ENCODE assay signal across 8 mouse cellular contexts in genomic region chr3:14887134-14887666, GRCm38 (mm10). TPM values are rescaled to one million over a fixed set of nuclear protein-coding genes. Genes with fewer than 3 reads are reported as not detected.
DNase-seq lines count a peak whose midpoint lies in the region; ATAC-seq lines count a peak whose summit lies in the region.

No protein-coding gene starts in this region.

- ATAC-seq in kidney, embryonic 15.5 days (replicated peaks; ENCODE audit: low FRiP score): no peak
- no peak for ATAC-seq in hindbrain, embryonic 12.5 days (ENCODE audit: low FRiP score)
- no peak for ATAC-seq in midbrain, embryonic 13.5 days

- no peak for DNase-seq in kidney, adult 18-20 months
- peak; percentile 52 for DNase-seq in Muller cell, postnatal 12 days (ENCODE audit: inconsistent ontology term)
- no peak for DNase-seq in left cerebral cortex, adult 8-10 months (ENCODE audit: low spot score in 2 of 2)
- no peak for DNase-seq in embryo, embryonic 10.5 days (ENCODE audit: low spot score)
- no peak for DNase-seq in gastrocnemius, postnatal 14 days

- peaks cover 13% of the 10 kb centered on the region for H3K4me1 ChIP-seq in kidney, embryonic 15.5 days
- no peaks in the 10 kb centered on the region for H3K4me1 ChIP-seq in hindbrain, embryonic 12.5 days
- H3K4me1 ChIP-seq in midbrain, embryonic 13.5 days (replicated peaks): no peaks in the 10 kb centered on the region

- no peak overlapping the region for H3K27ac ChIP-seq in kidney, embryonic 15.5 days
- H3K27ac ChIP-seq in hindbrain, embryonic 12.5 days: no peak overlapping the region
- H3K27ac ChIP-seq in midbrain, embryonic 13.5 days: no peak overlapping the region

- peak overlapping the region; percentile 72; the same call in 1 of the 2 replicates for H3K9ac ChIP-seq in kidney, embryonic 15.5 days
- H3K9ac ChIP-seq in hindbrain, embryonic 12.5 days: no peak overlapping the region
- peak overlapping the region; percentile 81 for H3K9ac ChIP-seq in midbrain, embryonic 13.5 days (replicated peaks)

- WGBS in kidney, embryonic 15.5 days: 41% methylated on average over 11 of the region's 11 CpGs
- WGBS in hindbrain, embryonic 12.5 days: 34% methylated on average over 11 of the region's 11 CpGs
- WGBS in midbrain, embryonic 13.5 days: 38% methylated on average over 11 of the region's 11 CpGs

- peak overlapping the region; percentile 84 for H3K4me2 ChIP-seq in kidney, embryonic 15.5 days
- peak overlapping the region; percentile 88 for H3K4me2 ChIP-seq in hindbrain, embryonic 12.5 days (replicated peaks)
- H3K4me2 ChIP-seq in midbrain, embryonic 13.5 days (replicated peaks): peak overlapping the region; percentile 89

- peak overlapping the region; percentile 83 for H3K4me3 ChIP-seq in kidney, embryonic 15.5 days (replicated peaks)
- peak overlapping the region; percentile 84 for H3K4me3 ChIP-seq in hindbrain, embryonic 12.5 days
- peak overlapping the region; percentile 79 for H3K4me3 ChIP-seq in midbrain, embryonic 13.5 days (replicated peaks)

- intact Hi-C loops in gastrocnemius, postnatal 14 days (cut with DNase I; ENCODE audit: low total_unique reads): no loop called here

- no peaks in the 10 kb centered on the region for H3K36me3 ChIP-seq in kidney, embryonic 15.5 days
- H3K36me3 ChIP-seq in hindbrain, embryonic 12.5 days: no peaks in the 10 kb centered on the region
- H3K36me3 ChIP-seq in midbrain, embryonic 13.5 days: no peaks in the 10 kb centered on the region

- H3K9me3 ChIP-seq in kidney, embryonic 15.5 days (replicated peaks): no peaks in the 10 kb centered on the region
- no peaks in the 10 kb centered on the region for H3K9me3 ChIP-seq in hindbrain, embryonic 12.5 days (replicated peaks)
- H3K9me3 ChIP-seq in midbrain, embryonic 13.5 days: no peaks in the 10 kb centered on the region

- H3K27me3 ChIP-seq in kidney, embryonic 15.5 days: peaks cover 20% of the 10 kb centered on the region
- peaks cover 15% of the 10 kb centered on the region; the same call in 1 of the 2 replicates for H3K27me3 ChIP-seq in hindbrain, embryonic 12.5 days
- peaks cover 11% of the 10 kb centered on the region for H3K27me3 ChIP-seq in midbrain, embryonic 13.5 days

RNA-seq across cellular contexts. Expression of gene Car2, which starts 1.1 kb away (rescaled TPM):
- 82.4 and 87.0 TPM in 2 replicates for polyA plus RNA-seq in kidney, embryonic 15.5 days (2015; fragmentation: Nextera tagmentation; extraction: Ambion mirVana)
- polyA plus RNA-seq in hindbrain, embryonic 12.5 days (2016; fragmentation: Nextera tagmentation; extraction: Ambion mirVana): 62.0 and 77.2 TPM in 2 replicates
- 20.3 and 22.0 TPM in 2 replicates for polyA plus RNA-seq in midbrain, embryonic 13.5 days (2015; fragmentation: Nextera tagmentation; extraction: Ambion mirVana)
- total RNA-seq in left cerebral cortex, adult 8-10 months (2022): 100 to 1,000 TPM; 137 to 156 (median 144) TPM
- 1 to 10 TPM; 7.2 to 8.4 TPM for total RNA-seq in gastrocnemius, postnatal 14 days (2021)

RNA-seq across cellular contexts. Expression of gene Car3, which starts 23.9 kb away (rescaled TPM):
- 18.8 and 39.6 TPM in 2 replicates for polyA plus RNA-seq in kidney, embryonic 15.5 days (2015; fragmentation: Nextera tagmentation; extraction: Ambion mirVana)
- polyA plus RNA-seq in hindbrain, embryonic 12.5 days (2016; fragmentation: Nextera tagmentation; extraction: Ambion mirVana): 3.7 and 5.8 TPM in 2 replicates
- 1.5 TPM in 2 replicates for polyA plus RNA-seq in midbrain, embryonic 13.5 days (2015; fragmentation: Nextera tagmentation; extraction: Ambion mirVana)
- total RNA-seq in left cerebral cortex, adult 8-10 months (2022): 1 to 10 TPM in 2 of 4 experiments, under 1 TPM in 2; 0.44 to 1.4 (median 1.1) TPM
- 100 to 1,000 TPM; 553 to 694 TPM for total RNA-seq in gastrocnemius, postnatal 14 days (2021)
